Mouse (Mus musculus) C2C12 (cell line): ENCODE results near the gene Shisa9.

ENCODE experiments used
- CEBPB ChIP-seq: IDR thresholded peaks from one replicate; pipeline ENCODE4 v1.6.1; 2011; ENCODE audit warnings: low read depth, mild to moderate bottlenecking, control low read depth, moderate library complexity
- CTCF ChIP-seq: IDR thresholded peaks from one replicate; pipeline ENCODE4 v1.5.1; 2011; ENCODE audit not compliant: control insufficient read depth, insufficient read depth, insufficient read length
- FOSL1 ChIP-seq: IDR thresholded peaks from one replicate; pipeline ENCODE4 v1.8.0; 2011; ENCODE audit warnings: mild to moderate bottlenecking, low read length; ENCODE audit not compliant: poor library complexity, insufficient read depth, severe bottlenecking
- MAX ChIP-seq: IDR thresholded peaks from one replicate; pipeline ENCODE4 v1.6.1; 2011; ENCODE audit warnings: mild to moderate bottlenecking, control low read depth
- MYOD1 ChIP-seq: IDR thresholded peaks from one replicate; pipeline ENCODE4 v1.6.1; 2011; ENCODE audit warnings: low read depth; ENCODE audit not compliant: control insufficient read depth, insufficient read length
- MYOG ChIP-seq: IDR thresholded peaks from one replicate; pipeline ENCODE4 v1.6.1; 2011; ENCODE audit not compliant: control insufficient read depth, insufficient read length; ENCODE audit errors: extremely low read depth
- USF1 ChIP-seq: IDR thresholded peaks from one replicate; pipeline ENCODE4 v1.6.1; 2011; ENCODE audit warnings: low read depth, mild to moderate bottlenecking, control low read depth, moderate library complexity

DNA sequence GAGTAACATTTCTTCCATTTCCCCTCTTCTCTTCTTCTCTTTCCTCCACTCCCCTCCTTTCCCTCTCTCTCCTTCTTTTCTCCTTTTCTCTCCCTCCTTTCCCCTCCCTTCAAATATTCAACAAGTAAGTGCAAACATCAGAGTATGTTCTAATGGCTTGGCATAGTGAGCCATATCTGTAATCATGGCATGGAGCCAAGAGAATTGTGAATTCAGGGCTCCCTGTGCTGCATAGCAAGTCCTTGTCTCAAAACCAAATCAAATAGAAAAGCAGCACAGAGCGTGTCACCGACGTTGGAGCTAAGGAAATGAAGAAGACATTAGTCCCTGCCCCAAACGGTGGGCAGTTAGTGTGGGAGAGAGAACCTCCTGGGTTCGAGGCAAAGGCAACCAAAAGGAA lies 316.6 kb downstream of the Shisa9 start:
- TF ChIP-seq CTCF: no peak
- TF ChIP-seq CEBPB: no peak
- no peak for TF ChIP-seq MAX
- no peak for TF ChIP-seq MYOD1
- TF ChIP-seq USF1: no peak
- TF ChIP-seq MYOG: no peak
- TF ChIP-seq FOSL1: no peak
